Mouse (Mus musculus): ENCODE data around the gene Saal1. TPM values are rescaled to one million over a fixed set of nuclear protein-coding genes. Genes with fewer than 3 reads are reported as not detected.
"Not testable (repeated sequence)": the region's sequence is repeated elsewhere in the genome, so short reads cannot be mapped to it uniquely, and the experiment has no call there.

Saal1 gene
- polyA plus RNA-seq, 1 experiment from 2014 or later = 37.0 TPM

GRCm38 (mm10) chr7:46679044-46679443 lies 31.4 kb downstream of the Saal1 start:
- not testable (repeated sequence) for ATAC-seq (ENCODE audit: low FRiP score); H3K27ac ChIP-seq; H3K4me2 ChIP-seq; H3K4me3 ChIP-seq (replicated peaks); H3K36me3 ChIP-seq (replicated peaks); H3K9me3 ChIP-seq; H3K4me1 ChIP-seq; H3K9ac ChIP-seq; H3K27me3 ChIP-seq
- WGBS = 85% methylated on average over 7 of the region's 7 CpGs

DNA sequence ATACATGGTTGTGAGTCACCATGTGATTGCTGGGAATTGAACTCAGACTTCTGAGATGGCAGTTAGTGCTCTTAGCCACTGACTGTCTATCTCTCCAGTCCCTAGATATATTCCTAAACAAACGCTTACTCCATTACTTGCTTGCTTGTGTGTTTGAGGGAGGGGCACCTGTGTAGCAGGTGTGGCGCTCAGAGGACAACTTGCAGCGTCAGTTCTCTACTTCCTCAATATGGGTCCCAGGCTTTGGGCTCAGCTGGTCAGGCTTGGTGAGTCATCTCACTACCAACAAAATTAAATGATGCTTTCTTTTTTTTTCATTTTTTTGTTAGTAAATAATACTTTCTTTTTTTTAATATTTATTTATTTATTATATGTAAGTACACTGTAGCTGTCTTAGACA lies 32.1 kb downstream of the Saal1 start:
- Histone ChIP-seq H3K27me3 (no peaks in the 10 kb centered on the region), H3K9ac (no peak overlapping the region), H3K9me3 (no peaks in the 10 kb centered on the region), H3K4me3 (replicated peaks) (no peak overlapping the region), H3K4me2 (no peak overlapping the region), H3K36me3 (replicated peaks) (no peaks in the 10 kb centered on the region), H3K4me1 (no peaks in the 10 kb centered on the region), H3K27ac (no peak overlapping the region)
- 90% methylated on average over 3 of the region's 3 CpGs for WGBS
- no peak for ATAC-seq (ENCODE audit: low FRiP score)

DNA sequence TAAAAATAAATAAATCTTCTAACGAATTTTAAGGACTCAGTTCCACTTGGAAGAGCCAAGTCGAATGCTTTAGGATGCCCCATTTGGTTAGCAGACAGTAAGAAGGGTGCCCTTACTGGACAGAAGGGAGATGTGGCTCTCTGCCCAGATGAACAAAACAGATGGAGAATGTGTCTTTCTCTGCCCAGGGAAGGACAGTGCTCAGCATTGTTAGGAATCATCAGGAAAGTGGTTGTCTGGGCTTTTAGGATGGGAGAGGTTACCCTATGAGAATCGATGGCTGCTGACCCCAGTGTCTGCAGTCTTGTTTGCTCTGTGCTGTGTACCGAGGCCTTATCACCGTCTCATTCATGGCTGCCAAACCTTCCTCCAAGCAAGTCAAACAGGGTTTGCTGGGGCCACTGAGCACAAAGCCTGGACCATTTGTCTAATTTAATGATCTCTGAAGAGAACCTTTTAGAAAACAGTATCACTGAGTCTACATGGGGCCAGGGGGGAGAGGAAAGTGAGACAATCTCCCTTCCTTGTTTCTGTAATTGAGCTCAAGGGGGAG lies 33.6 kb downstream of the Saal1 start:
- Histone ChIP-seq H3K4me1 (no peaks in the 10 kb centered on the region), H3K27me3 (no peaks in the 10 kb centered on the region), H3K9ac (no peak overlapping the region), H3K27ac (no peak overlapping the region), H3K4me2 (no peak overlapping the region), H3K36me3 (replicated peaks) (no peaks in the 10 kb centered on the region), H3K4me3 (replicated peaks) (no peak overlapping the region), H3K9me3 (no peaks in the 10 kb centered on the region)
- ATAC-seq (ENCODE audit: low FRiP score) = no peak
- 78% methylated on average over 5 of the region's 5 CpGs for WGBS

DNA sequence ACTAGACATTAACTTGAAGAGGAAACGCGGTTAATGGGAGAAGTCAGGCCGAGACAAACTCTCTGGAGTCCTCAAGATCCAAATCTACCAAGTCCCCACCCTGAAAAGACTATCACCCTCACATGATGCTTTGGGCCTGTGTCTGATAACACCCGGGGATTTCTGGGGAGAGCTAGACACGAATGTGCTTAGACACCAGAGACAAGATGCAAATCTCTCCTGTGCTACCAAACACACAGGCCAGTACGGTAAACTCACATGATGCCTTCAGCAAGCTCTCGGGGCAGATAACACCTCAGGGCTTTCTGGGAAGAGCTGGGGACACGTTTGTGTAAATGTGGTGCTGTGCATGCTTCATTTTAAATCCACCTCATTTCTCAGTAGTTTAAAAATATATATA lies 34.6 kb downstream of the Saal1 start:
- Histone ChIP-seq H3K4me3 (replicated peaks) (no peak overlapping the region), H3K9ac (no peak overlapping the region), H3K36me3 (replicated peaks) (no peaks in the 10 kb centered on the region), H3K27me3 (no peaks in the 10 kb centered on the region), H3K4me2 (no peak overlapping the region), H3K4me1 (no peaks in the 10 kb centered on the region), H3K27ac (no peak overlapping the region), H3K9me3 (no peaks in the 10 kb centered on the region)
- 82% methylated on average over 8 of the region's 8 CpGs for WGBS
- ATAC-seq (ENCODE audit: low FRiP score) = no peak

- no peaks in the 10 kb centered on the region for H3K36me3 ChIP-seq (replicated peaks)
- ATAC-seq (ENCODE audit: low FRiP score) = no peak
Measured at GRCm38 (mm10) chr7:46675061-46675460, 35.4 kb downstream of the Saal1 start.

DNA sequence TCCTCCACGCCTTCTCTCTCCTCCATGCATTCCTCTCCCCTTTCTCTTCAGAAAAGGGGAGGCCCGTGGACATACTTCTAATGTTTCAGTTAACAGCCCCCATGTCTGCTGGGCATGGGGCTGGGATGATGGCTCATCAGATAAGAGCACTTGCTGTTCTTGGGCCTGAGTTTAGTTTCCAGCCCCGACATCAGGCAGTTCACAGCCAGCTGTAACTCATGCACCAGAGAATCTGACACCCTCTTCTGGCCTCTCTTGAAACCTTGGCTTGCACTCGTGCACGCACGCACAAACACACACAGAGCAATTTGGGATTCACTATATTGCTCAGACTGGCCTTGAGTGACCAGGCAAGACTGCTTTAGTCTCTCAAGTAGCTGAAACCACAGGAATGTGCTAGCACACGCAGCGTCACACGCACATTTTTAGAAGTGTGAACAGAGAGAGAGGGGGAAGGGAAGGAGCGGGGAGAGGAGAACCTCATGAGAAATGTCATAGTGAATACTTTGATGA lies 38.3 kb downstream of the Saal1 start, which contains the start of gene Tph1:
Tph1 (minus strand) TSS at position 378 of the 513 bp plus-strand sequence.
- Histone ChIP-seq H3K4me2 (no peak within 1 kb of the TSS), H3K9me3 (no peaks in the 10 kb centered on the region), H3K9ac (no peak within 1 kb of the TSS), H3K27me3 (peaks cover 13% of the 10 kb centered on the region), H3K4me3 (replicated peaks) (no peak within 1 kb of the TSS), H3K4me1 (peaks cover 4% of the 10 kb centered on the region), H3K36me3 (replicated peaks) (no peaks in the 10 kb centered on the region), H3K27ac (no peak within 1 kb of the TSS)
- WGBS = 71% methylated on average over 10 of the region's 10 CpGs
- ATAC-seq (ENCODE audit: low FRiP score) = no peak

More at GRCm38 (mm10) chr7:46675061-46675460, 35.4 kb downstream of the Saal1 start:
- Histone ChIP-seq H3K4me1 (no peaks in the 10 kb centered on the region), H3K4me3 (replicated peaks) (no peak overlapping the region), H3K9me3 (no peaks in the 10 kb centered on the region), H3K9ac (no peak overlapping the region), H3K27me3 (no peaks in the 10 kb centered on the region), H3K4me2 (no peak overlapping the region), H3K27ac (no peak overlapping the region)
- WGBS = 91% methylated on average over 7 of the region's 7 CpGs

DNA sequence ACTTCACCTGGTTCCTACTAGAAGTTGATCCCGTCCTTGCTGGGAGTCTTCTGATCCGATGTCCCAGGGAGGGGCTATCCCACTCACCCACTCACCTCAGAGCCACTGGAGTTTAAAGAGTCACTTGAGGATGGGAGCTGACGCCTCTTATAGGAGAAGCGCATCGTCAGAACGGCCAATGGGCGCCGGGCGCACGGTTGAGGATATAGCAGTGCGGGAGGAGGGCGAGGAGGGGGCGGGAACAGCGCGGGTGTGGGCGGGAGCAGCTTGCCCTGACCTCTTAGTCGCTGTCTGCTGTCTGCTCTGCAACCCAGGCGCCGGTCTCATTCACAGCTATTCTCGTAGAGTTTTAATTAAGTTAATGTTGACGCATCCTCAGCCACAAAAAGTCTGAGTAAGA lies 43.2 kb downstream of the Saal1 start:
- peak overlapping the region; percentile 43 for H3K4me2 ChIP-seq
- H3K27me3 ChIP-seq = peaks cover 37% of the 10 kb centered on the region
- WGBS = 3% methylated on average over 21 of the region's 21 CpGs
- no peak for ATAC-seq (ENCODE audit: low FRiP score)
- peaks cover 7% of the 10 kb centered on the region for H3K4me1 ChIP-seq
- H3K36me3 ChIP-seq (replicated peaks) = no peaks in the 10 kb centered on the region
- H3K9ac ChIP-seq = no peak overlapping the region
- peak overlapping the region; percentile 20 for H3K4me3 ChIP-seq (replicated peaks)
- no peaks in the 10 kb centered on the region for H3K9me3 ChIP-seq
- no peak overlapping the region for H3K27ac ChIP-seq

- H3K9me3 ChIP-seq = no peaks in the 10 kb centered on the region
- H3K27ac ChIP-seq = no peak overlapping the region
- WGBS = 37% methylated on average over 9 of the region's 9 CpGs
- H3K4me3 ChIP-seq (replicated peaks) = no peak overlapping the region
- H3K9ac ChIP-seq = no peak overlapping the region
- ATAC-seq (ENCODE audit: low FRiP score) = no peak
- peaks cover 13% of the 10 kb centered on the region for H3K4me1 ChIP-seq
- peaks cover 37% of the 10 kb centered on the region for H3K27me3 ChIP-seq
- no peaks in the 10 kb centered on the region for H3K36me3 ChIP-seq (replicated peaks)
- no peak overlapping the region for H3K4me2 ChIP-seq
Measured at GRCm38 (mm10) chr7:46665236-46665635, 45.2 kb downstream of the Saal1 start.

- Histone ChIP-seq H3K36me3 (replicated peaks) (no peaks in the 10 kb centered on the region), H3K9ac (no peak overlapping the region), H3K27ac (no peak overlapping the region), H3K4me1 (peaks cover 6% of the 10 kb centered on the region; the same call in 1 of the 2 replicates), H3K27me3 (peaks cover 18% of the 10 kb centered on the region), H3K4me2 (peak overlapping the region; percentile 17; the same call in 1 of the 2 replicates), H3K9me3 (no peaks in the 10 kb centered on the region), H3K4me3 (replicated peaks) (no peak overlapping the region)
- WGBS = 25% methylated on average over 18 of the region's 18 CpGs
- ATAC-seq (ENCODE audit: low FRiP score) = no peak
Measured at GRCm38 (mm10) chr7:46661591-46662090, 48.8 kb downstream of the Saal1 start.

DNA sequence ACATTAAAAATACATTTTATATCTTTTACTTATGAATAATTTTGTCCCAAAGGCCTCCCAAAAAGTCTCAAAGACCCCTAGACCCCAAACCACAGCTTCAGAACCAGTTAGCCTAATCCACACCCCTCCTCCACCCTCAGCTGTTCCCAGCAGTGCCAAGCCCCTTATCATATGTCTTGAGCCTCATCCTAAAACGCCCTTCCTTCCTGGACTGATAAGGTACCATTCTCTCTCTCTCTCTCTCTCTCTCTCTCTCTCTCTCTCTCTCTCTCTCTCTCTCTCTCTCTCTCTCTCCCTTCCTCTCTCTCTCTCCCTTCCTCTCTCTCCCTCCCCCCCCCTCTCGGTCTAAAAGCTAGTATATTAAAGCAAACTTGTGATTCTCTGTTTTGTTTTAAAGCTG lies 58.2 kb downstream of the Saal1 start:
- no peaks in the 10 kb centered on the region for H3K27me3 ChIP-seq
- H3K4me3 ChIP-seq (replicated peaks) = no peak overlapping the region
- no peak overlapping the region for H3K9ac ChIP-seq
- no peaks in the 10 kb centered on the region for H3K4me1 ChIP-seq
- 74% methylated on average over 2 of the region's 2 CpGs for WGBS
- H3K4me2 ChIP-seq = no peak overlapping the region
- no peaks in the 10 kb centered on the region for H3K9me3 ChIP-seq
- no peaks in the 10 kb centered on the region for H3K36me3 ChIP-seq (replicated peaks)
- ATAC-seq (ENCODE audit: low FRiP score) = no peak
- H3K27ac ChIP-seq = no peak overlapping the region

DNA sequence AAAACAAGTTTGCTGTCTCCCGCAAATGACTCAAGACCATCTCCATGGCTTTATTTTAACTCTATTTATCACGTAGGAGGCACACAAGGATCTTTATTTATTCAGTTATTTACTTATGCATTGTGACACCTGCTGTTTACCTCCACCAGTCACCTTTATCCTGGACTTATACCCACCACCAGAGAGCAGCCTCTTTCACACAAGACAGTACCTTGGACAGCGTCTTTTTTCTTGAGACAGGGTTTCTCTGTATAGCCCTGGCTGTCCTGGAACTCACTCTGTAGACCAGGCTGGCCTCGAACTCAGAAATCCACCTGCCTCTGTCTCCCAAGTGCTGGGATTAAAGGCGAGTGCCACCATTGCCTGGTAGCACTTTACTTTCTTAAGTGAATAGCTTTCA lies 60.2 kb downstream of the Saal1 start:
- H3K9ac ChIP-seq; H3K4me1 ChIP-seq; H3K4me2 ChIP-seq; H3K36me3 ChIP-seq (replicated peaks); H3K4me3 ChIP-seq (replicated peaks); H3K27me3 ChIP-seq; H3K9me3 ChIP-seq; H3K27ac ChIP-seq; ATAC-seq (ENCODE audit: low FRiP score): not testable (repeated sequence)
- 52% methylated on average over 5 of the region's 5 CpGs for WGBS

- 72% methylated on average over 4 of the region's 4 CpGs for WGBS
- H3K9me3 ChIP-seq = no peaks in the 10 kb centered on the region
- no peak overlapping the region for H3K9ac ChIP-seq
- H3K27ac ChIP-seq = no peak overlapping the region
- 0 out of 2 replicates have a peak, but pooled peaks cover 5% of the 10 kb centered on the region for H3K27me3 ChIP-seq
- no peaks in the 10 kb centered on the region for H3K4me1 ChIP-seq
- H3K4me3 ChIP-seq (replicated peaks) = no peak overlapping the region
- no peaks in the 10 kb centered on the region for H3K36me3 ChIP-seq (replicated peaks)
- H3K4me2 ChIP-seq = no peak overlapping the region
- no peak for ATAC-seq (ENCODE audit: low FRiP score)
Measured at GRCm38 (mm10) chr7:46648431-46649140, 61.9 kb downstream of the Saal1 start.

GRCm38 (mm10) chr7:46643172-46643571 lies 67.3 kb downstream of the Saal1 start:
- no peaks in the 10 kb centered on the region for H3K9me3 ChIP-seq
- H3K27ac ChIP-seq = no peak overlapping the region
- no peak for ATAC-seq (ENCODE audit: low FRiP score)
- peaks cover 16% of the 10 kb centered on the region for H3K27me3 ChIP-seq
- peaks cover 16% of the 10 kb centered on the region for H3K4me1 ChIP-seq
- no peak overlapping the region for H3K4me2 ChIP-seq
- H3K4me3 ChIP-seq (replicated peaks) = no peak overlapping the region
- WGBS = 86% methylated on average over 1 of the region's 1 CpGs
- no peaks in the 10 kb centered on the region for H3K36me3 ChIP-seq (replicated peaks)
- no peak overlapping the region for H3K9ac ChIP-seq

All from forebrain, embryonic 12.5 days (tissue).